Mouse (Mus musculus) ovary, postnatal 14 days (tissue): ENCODE data around the gene Olfr25.

Experiments used
- DNase-seq: peaks from one replicate; pipeline ENCODE4 v3.0.0; 2022; ENCODE audit warnings: low spot score

The Olfr25 gene

DNA sequence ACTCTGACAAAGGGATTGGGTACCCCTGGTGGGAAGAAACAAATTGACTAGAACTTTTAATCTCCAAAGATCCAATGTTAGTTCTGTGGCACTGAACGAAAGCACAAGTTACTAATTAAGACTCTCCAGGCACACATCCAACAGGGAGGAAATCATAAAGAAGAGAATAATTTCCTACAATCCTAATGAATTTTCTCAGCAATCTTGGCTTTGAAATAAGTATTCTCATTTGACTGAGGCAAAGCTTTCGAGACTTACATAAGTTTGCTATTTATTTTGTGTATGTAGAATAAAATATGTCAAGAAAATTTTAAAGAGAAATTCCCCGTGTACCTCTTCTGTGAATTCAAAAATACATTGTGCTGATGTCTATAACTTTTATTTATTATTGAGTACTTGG is at the start of gene Olfr25:
Gene Olfr25 (plus strand): TSS at position 301 of the 400 bp plus-strand sequence.
- DNase-seq: no peak

DNA sequence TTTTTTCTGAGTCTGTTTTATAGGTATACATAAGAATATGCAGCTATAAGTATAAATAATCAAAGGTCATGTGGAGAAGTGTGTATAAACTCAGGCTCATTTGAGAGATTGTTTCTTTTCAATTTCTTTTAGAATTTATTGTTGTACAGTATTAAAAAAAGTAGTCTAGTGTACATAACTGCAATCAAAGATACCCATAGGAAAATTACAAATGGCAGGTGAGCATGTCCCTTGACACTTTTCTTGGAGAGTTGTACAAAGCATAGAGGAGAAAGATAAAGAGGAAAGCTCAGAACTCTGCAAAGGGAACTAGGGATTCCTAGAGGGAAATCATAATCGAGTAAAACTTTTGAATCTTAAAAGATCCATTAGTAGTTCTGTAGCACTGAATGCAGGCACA is 38.1 kb upstream of the Olfr25 start, which contains the start of gene Olfr896-ps1:
Gene Olfr896-ps1 (plus strand): TSS at position 301 of the 400 bp plus-strand sequence.
- no peak for DNase-seq

DNA sequence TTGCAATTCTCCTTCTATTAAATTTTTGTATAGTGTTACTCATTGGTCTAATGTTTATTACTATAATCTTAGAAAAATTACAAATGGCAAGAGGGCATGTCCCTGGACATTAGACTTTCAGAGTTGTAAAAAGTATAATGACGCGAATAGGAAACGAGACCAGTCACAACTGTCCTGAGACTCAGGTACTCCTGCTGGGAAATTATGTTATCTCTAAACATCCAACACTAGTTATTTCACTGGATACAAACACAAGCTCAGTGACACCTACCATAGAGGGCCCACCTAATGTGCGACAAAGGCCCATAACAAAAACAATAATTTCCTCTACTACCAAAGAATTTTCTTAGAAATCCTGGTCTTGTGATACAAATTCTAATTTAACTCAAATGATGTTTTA is 19.3 kb downstream of the Olfr25 start, which contains the start of gene Olfr898:
Gene Olfr898 (plus strand): TSS at position 301 of the 400 bp plus-strand sequence.
- no peak for DNase-seq

DNA sequence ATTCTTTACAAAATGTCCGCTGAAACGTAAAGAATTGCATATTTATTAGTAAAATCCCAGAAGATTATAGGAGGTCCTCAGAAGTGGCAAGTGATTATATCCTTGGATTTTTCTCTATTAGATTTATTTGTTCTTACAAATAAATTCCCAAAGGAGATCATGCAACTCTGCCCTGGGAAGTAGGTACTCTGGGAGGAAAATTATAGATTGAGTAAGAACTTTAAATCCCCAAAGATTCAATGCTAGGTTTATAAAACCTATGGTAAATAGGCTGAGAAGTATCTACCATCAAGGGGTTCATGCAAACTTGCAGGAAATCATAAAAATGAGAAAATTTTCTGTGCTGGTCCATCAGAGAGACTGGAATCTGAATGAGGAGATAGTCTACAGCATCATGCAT is 37.7 kb downstream of the Olfr25 start, which contains the start of gene Olfr250:
Gene Olfr250 (plus strand): TSS at position 301 of the 400 bp plus-strand sequence.
- DNase-seq: no peak

DNA sequence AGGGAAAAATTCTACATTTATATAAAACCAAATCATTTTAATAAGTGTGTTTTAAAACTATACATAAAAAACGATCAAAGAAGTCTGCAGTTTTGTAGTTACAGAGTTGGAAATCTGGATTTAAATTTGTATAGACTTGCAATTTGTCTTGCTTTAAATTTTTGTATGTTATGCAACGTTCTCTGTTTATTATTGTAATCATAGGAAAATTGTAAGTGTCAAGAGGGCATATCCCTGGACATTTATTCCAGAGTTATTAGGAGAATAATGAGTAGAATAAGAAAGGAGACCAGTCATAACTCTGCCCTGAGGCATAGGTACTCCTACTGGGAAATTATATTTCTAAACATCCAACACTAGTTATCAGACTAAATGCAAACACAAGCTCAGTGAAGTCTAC is 47.9 kb downstream of the Olfr25 start, which contains the start of gene Olfr251:
Gene Olfr251 (plus strand): TSS at position 301 of the 400 bp plus-strand sequence.
- no peak for DNase-seq
